Mouse (Mus musculus): ENCODE results near the gene Arhgap11a. TPM values are rescaled to one million over a fixed set of nuclear protein-coding genes. Genes with fewer than 3 reads are reported as not detected.

Arhgap11a gene
- polyA plus RNA-seq, 1 experiment from 2014 or later: 5.9 TPM

DNA sequence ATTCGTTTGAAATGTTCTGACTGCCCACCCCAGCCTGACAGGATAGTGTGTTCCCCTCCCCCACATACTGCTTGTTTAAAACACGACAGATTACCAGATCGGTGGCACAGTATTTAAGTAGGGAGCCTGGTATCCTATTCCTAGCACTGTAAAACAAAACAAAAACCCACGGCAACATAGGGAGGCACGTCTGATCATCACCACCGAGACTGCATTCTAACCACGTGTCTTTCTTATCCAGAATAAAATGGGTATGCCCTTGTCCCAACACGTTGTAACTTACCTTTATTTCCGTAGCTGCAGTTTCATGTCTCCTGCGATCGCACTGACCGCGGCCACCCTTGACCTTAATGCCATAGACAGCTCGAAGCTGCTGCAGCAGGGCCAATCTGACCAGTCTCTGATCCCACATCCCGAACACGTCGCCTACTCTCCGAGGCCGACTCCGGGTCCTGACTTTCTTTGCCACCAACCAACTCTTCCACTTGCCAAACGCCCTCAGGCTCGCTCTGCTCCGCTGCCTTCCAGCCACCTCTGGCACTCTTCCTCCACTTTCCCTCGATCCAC lies 700 bp downstream of the Arhgap11a start:
- Histone ChIP-seq H3K4me2 (peak overlapping the region; percentile 73), H3K9ac (ENCODE audit: low read depth, low read length) (peak overlapping the region; percentile 82), H3K4me3 (ENCODE audit: low read depth, low read length) (peak overlapping the region; percentile 89), H3K4me1 (replicated peaks; ENCODE audit: control insufficient read depth, insufficient read depth, low read length) (peaks cover 11% of the 10 kb centered on the region), H3K36me3 (ENCODE audit: control insufficient read depth, insufficient read depth, low read length) (peaks cover 13% of the 10 kb centered on the region), H3K27me3 (replicated peaks; ENCODE audit: control insufficient read depth, insufficient read depth, low read length) (no peaks in the 10 kb centered on the region), H3K9me3 (ENCODE audit: control insufficient read depth, low read length) (no peaks in the 10 kb centered on the region), H3K27ac (ENCODE audit: low read depth, low read length) (peak overlapping the region; percentile 89)
- DNase-seq (ENCODE audit: low spot score) (no peak), ATAC-seq (replicated peaks; ENCODE audit: low FRiP score) (peak; percentile 4)
- WGBS: under 1% methylated on average over 24 of the region's 24 CpGs

DNA sequence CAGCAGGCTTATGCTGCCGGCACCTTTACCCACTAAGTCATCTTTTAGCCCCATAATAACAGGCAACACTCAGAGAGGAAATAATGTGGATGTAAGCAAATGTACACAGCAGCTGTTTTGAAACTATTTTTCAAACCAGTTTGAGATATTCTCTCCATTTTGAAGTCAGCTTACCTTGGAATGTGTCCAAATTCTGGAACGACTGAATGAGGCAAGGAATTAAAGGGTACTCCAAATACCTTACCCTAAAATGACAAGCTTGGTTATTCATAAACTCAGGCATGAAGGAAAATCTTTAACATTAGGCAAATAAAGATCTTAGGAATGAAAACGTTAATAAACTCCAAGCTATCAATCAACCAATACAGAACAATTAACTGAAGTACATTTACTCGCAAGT lies 3.4 kb downstream of the Arhgap11a start:
- DNase-seq (ENCODE audit: low spot score) (no peak), ATAC-seq (replicated peaks; ENCODE audit: low FRiP score) (no peak)
- H3K4me2 ChIP-seq: no peak overlapping the region
- H3K4me1 ChIP-seq (replicated peaks; ENCODE audit: control insufficient read depth, insufficient read depth, low read length): peaks cover 11% of the 10 kb centered on the region
- no peaks in the 10 kb centered on the region for H3K9me3 ChIP-seq (ENCODE audit: control insufficient read depth, low read length)
- H3K27me3 ChIP-seq (replicated peaks; ENCODE audit: control insufficient read depth, insufficient read depth, low read length): no peaks in the 10 kb centered on the region
- no peak overlapping the region for H3K4me3 ChIP-seq (ENCODE audit: low read depth, low read length)
- no peak overlapping the region for H3K9ac ChIP-seq (ENCODE audit: low read depth, low read length)
- H3K27ac ChIP-seq (ENCODE audit: low read depth, low read length): no peak overlapping the region
- H3K36me3 ChIP-seq (ENCODE audit: control insufficient read depth, insufficient read depth, low read length): peaks cover 18% of the 10 kb centered on the region
- WGBS: 85% methylated on average over 4 of the region's 4 CpGs

DNA sequence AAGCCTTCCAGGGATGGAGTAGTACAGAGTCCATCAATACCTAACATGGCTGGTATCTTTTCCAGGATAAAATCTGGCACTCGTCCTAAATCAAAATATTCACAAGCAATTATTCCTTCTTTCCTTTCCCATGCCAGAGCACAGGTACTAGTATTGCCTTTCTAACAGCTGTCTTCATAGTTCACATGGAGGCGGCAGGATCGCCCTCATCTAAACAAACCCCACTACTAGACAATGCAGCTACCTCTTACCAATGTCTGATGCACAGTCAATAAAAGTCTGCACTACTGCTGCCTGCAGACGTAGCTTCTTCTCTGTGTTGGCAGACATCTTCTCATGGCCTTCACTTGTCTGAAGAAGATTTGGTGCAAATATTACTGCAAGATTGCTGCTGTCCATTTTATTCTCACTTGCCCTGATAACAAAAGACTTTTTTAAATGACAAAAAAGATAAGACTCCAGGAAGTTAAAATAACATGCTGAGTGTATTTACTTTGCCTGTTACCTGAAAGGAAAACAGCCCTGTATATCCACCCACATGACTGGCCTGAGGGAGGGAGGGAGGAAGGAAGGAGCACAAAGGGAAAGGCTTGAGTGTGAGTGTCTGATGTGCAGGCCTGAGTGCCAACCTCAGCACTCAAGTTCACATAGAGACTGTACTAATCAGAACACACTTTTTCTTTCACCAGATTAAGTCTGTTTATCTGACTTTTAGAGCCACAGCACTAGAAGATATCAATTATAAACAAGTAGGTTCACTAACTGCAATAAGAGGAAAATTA lies 6.6 kb downstream of the Arhgap11a start:
- DNase-seq (ENCODE audit: low spot score): no peak
- Histone ChIP-seq H3K4me2 (no peak overlapping the region), H3K4me3 (ENCODE audit: low read depth, low read length) (no peak overlapping the region), H3K27me3 (replicated peaks; ENCODE audit: control insufficient read depth, insufficient read depth, low read length) (no peaks in the 10 kb centered on the region), H3K9me3 (ENCODE audit: control insufficient read depth, low read length) (no peaks in the 10 kb centered on the region), H3K36me3 (ENCODE audit: control insufficient read depth, insufficient read depth, low read length) (peaks cover 21% of the 10 kb centered on the region), H3K4me1 (replicated peaks; ENCODE audit: control insufficient read depth, insufficient read depth, low read length) (peaks cover 7% of the 10 kb centered on the region), H3K27ac (ENCODE audit: low read depth, low read length) (no peak overlapping the region), H3K9ac (ENCODE audit: low read depth, low read length) (no peak overlapping the region)
- WGBS: 87% methylated on average over 4 of the region's 4 CpGs
- no peak for ATAC-seq (replicated peaks; ENCODE audit: low FRiP score)

DNA sequence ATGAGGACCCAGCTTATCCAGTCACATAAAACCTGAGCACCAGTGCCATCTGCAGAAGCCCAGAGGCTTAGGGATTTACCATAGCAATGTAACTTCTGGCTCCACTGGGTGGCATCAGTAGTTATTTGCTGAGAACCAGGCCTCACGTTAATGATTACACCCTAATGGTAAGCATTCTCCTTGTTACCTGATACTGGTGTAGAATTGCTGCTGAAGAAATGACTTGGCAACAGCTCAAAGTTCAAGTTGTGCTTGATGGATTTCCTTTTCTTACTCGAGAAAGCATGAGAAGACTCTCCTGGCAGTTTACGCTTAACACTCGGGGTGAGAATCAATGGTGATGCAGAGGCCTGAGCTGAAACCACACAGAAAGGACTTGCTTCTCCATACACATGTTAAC lies 9.0 kb downstream of the Arhgap11a start:
- WGBS: 65% methylated on average over 4 of the region's 4 CpGs
- Histone ChIP-seq H3K9ac (ENCODE audit: low read depth, low read length) (no peak overlapping the region), H3K36me3 (ENCODE audit: control insufficient read depth, insufficient read depth, low read length) (peaks cover 29% of the 10 kb centered on the region), H3K27me3 (replicated peaks; ENCODE audit: control insufficient read depth, insufficient read depth, low read length) (no peaks in the 10 kb centered on the region), H3K9me3 (ENCODE audit: control insufficient read depth, low read length) (no peaks in the 10 kb centered on the region), H3K4me3 (ENCODE audit: low read depth, low read length) (no peak overlapping the region), H3K4me1 (replicated peaks; ENCODE audit: control insufficient read depth, insufficient read depth, low read length) (no peaks in the 10 kb centered on the region), H3K27ac (ENCODE audit: low read depth, low read length) (no peak overlapping the region), H3K4me2 (no peak overlapping the region)
- DNase-seq (ENCODE audit: low spot score): no peak
- ATAC-seq (replicated peaks; ENCODE audit: low FRiP score): no peak; the same call in 1 of the 2 replicates

DNA sequence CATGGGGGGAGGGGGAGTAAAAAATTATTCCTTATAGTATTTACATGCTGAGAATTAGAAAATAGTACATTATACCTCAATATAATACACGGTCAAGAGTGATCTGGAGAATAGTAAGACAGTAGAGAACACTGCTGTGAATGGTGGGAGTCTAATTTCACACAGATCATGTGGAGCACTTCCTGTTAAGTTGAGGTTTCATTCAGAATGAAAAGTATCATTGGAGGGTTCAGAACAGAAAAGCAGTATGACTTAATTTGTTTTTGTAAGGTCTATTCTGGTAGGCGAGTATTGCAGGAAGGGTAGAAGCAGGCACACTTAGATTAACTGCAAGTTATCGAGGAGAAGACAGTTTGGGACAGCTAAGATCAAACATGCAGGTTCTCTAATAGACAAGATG lies 13.2 kb downstream of the Arhgap11a start:
- ATAC-seq (replicated peaks; ENCODE audit: low FRiP score): no peak
- peaks cover 38% of the 10 kb centered on the region for H3K36me3 ChIP-seq (ENCODE audit: control insufficient read depth, insufficient read depth, low read length)
- no peaks in the 10 kb centered on the region for H3K27me3 ChIP-seq (replicated peaks; ENCODE audit: control insufficient read depth, insufficient read depth, low read length)
- whole genome bisulfite sequencing: 94% methylated on average over 3 of the region's 3 CpGs
- H3K4me2 ChIP-seq: no peak overlapping the region
- H3K9ac ChIP-seq (ENCODE audit: low read depth, low read length): no peak overlapping the region
- H3K9me3 ChIP-seq (ENCODE audit: control insufficient read depth, low read length): 0 out of 2 replicates have a peak, but pooled peaks cover 2% of the 10 kb centered on the region
- H3K27ac ChIP-seq (ENCODE audit: low read depth, low read length): no peak overlapping the region
- H3K4me1 ChIP-seq (replicated peaks; ENCODE audit: control insufficient read depth, insufficient read depth, low read length): no peaks in the 10 kb centered on the region
- no peak for DNase-seq (ENCODE audit: low spot score)
- no peak overlapping the region for H3K4me3 ChIP-seq (ENCODE audit: low read depth, low read length)

DNA sequence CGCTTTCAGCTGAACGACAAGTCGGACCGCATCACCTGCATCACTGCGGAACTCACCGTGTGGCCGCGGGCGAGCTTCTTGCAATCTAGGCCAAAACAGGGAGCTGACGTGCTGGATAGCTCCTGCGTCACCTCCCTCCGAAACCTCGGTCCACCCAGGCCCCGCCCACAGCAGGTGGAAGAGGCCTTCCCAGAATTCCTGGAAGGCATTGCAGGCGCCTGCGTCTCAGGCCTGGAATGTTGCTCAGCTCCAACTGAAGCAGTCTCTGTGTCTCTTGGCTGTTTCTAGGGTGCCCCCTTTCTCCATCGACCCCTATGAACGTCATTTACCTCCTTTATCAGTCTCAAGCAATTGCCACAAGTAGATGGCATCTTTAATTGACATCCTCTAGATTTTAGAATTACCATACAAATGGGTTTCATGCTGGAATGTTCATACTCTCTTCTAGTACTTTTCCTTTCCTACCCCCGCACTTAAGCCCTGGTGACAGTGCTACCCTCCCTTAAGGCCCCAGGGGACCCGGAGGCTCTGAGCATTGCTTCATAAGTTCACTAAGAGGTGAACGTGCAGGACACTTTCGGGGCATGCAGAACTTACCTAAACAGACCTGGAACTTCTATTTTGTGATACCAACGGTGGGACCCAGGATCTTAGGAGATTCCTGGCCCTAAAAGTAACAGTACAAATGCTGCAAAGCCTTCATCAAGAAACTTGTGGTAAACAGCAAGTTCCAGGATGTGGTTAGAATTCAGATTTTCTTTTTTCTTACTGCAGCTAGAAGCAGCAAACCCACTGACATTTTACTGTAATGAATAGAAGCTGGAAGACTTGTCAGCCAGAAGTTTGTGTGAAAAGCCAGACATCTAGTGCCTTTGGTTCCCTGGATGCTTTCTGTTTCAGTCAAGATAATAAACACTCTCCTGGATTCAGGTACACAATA lies 19.2 kb downstream of the Arhgap11a start, which contains the start of gene Scg5:
TSS of gene Scg5 (minus strand) at position 179 of the 940 bp plus-strand sequence.
- ATAC-seq (replicated peaks; ENCODE audit: low FRiP score): peak; percentile 50
- H3K4me2 ChIP-seq: peak within 1 kb of the TSS; percentile 45
- H3K36me3 ChIP-seq (ENCODE audit: control insufficient read depth, insufficient read depth, low read length): peaks cover 17% of the 10 kb centered on the region
- H3K9me3 ChIP-seq (ENCODE audit: control insufficient read depth, low read length): 0 out of 2 replicates have a peak, but pooled peaks cover 2% of the 10 kb centered on the region
- 18% methylated on average over 23 of the region's 23 CpGs for WGBS
- H3K4me3 ChIP-seq (ENCODE audit: low read depth, low read length): peak within 1 kb of the TSS; percentile 13
- no peaks in the 10 kb centered on the region for H3K27me3 ChIP-seq (replicated peaks; ENCODE audit: control insufficient read depth, insufficient read depth, low read length)
- H3K27ac ChIP-seq (ENCODE audit: low read depth, low read length): no peak within 1 kb of the TSS
- H3K9ac ChIP-seq (ENCODE audit: low read depth, low read length): no peak within 1 kb of the TSS
- 0 out of 2 replicates have a peak, but pooled peaks cover 3% of the 10 kb centered on the region for H3K4me1 ChIP-seq (replicated peaks; ENCODE audit: control insufficient read depth, insufficient read depth, low read length)
- peak; percentile 50 for DNase-seq (ENCODE audit: low spot score)

DNA sequence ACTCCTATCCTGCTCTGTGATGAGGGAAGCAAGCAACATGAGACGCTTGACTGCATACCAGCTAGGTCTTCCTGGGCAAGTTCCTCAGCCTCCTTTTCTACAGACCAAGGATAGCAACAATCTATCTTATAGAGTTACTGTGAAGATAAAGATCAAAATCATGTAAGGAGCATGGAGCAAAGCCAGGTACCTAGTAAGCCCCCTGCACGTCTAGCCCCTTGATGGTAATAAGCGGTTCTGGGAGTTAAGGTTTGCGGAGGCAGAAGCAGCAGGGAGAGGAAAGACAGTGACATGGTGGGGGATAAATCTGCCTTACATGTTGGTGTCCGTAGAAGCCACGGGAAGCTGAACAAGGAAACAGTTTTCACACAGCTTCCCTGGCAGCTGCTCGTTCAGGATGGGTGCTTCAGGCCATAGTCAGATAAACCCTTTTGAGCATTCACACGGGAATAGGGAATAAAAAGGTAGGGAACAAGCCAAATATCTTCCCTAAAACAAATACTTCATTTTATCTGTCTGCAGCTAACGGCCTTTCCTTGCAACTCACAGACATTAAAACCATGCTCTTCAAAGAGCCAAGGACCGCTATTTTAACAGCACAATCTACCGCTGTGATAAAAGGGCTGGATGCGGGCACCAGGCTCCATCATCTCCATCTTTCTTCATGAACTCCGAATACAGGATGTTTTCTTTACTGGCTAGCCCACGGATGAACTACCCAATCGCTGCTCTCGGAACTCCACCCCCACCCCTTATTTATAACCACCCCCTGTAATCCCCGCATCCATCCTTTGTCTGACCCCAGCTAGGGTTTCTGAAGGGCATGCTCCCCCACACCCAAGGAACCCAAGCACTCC lies 20.1 kb downstream of the Arhgap11a start:
- DNase-seq (ENCODE audit: low spot score): no peak
- no peak; the same call in 1 of the 2 replicates for ATAC-seq (replicated peaks; ENCODE audit: low FRiP score)

More for the DNA sequence above, 20.1 kb downstream of the Arhgap11a start:
- Histone ChIP-seq H3K4me1 (replicated peaks; ENCODE audit: control insufficient read depth, insufficient read depth, low read length) (0 out of 2 replicates have a peak, but pooled peaks cover 3% of the 10 kb centered on the region), H3K27me3 (replicated peaks; ENCODE audit: control insufficient read depth, insufficient read depth, low read length) (no peaks in the 10 kb centered on the region), H3K4me3 (ENCODE audit: low read depth, low read length) (peak overlapping the region; percentile 13), H3K4me2 (peak overlapping the region; percentile 45), H3K9me3 (ENCODE audit: control insufficient read depth, low read length) (no peaks in the 10 kb centered on the region), H3K9ac (ENCODE audit: low read depth, low read length) (no peak overlapping the region), H3K36me3 (ENCODE audit: control insufficient read depth, insufficient read depth, low read length) (peaks cover 8% of the 10 kb centered on the region), H3K27ac (ENCODE audit: low read depth, low read length) (no peak overlapping the region)
- 37% methylated on average over 17 of the region's 17 CpGs for WGBS

All from liver, embryonic 11.5 days (tissue).